Mouse (Mus musculus): Measurements from ENCODE around the gene Cnr2.

DNA sequence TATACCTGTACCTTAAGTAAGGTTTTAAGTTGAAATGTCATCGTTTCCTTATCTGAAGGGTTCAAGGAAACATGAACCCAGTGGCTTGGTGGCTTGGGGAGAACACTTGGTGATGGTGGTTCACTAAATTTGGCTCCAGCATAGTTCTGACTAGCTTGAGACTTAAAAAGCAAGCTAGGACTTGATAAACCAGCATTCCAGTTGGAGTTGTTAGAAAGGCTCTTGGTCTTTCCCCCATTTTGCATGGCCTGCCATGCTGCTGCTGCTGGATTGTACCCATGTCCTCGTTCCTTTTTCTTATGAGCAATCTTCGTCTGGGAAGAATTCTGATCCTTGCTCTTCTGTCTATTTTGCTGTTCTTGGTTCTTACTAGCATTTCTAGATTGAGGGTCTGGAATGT, 23.2 kb upstream of the Cnr2 start:
- TF ChIP-seq POLR2A (IDR thresholded peaks at IDR 0.05; ENCODE audit: borderline replicate concordance, low read depth, low read length) (no peak), CTCF (IDR thresholded peaks at IDR 0.05; ENCODE audit: low read depth, low read length) (no peak)
